Mouse (Mus musculus) limb, embryonic 11.5 days (tissue): Measurements from ENCODE around the gene Rps3a1. TPM values are rescaled to one million over a fixed set of nuclear protein-coding genes. Genes with fewer than 3 reads are reported as not detected.
"Not testable (repeated sequence)": the region's sequence is repeated elsewhere in the genome, so short reads cannot be mapped to it uniquely, and the experiment has no call there.

ENCODE experiments used
- ATAC-seq: fragments of 200-750 bp; cut with Nextera tagmentation; 2 replicates; pipeline ENCODE4 v1.8.0; 2017; ENCODE audit warnings: low read depth; ENCODE audit not compliant: insufficient number of reproducible peaks, low FRiP score, low TSS enrichment
- DNase-seq: peaks from one replicate; pipeline ENCODE4 v3.0.0-alpha.2; 2015; ENCODE audit warnings: low spot score
- H3K27ac ChIP-seq: fragments of 300-500 bp; sonication (generic); replicated peaks from 2 replicates; pipeline ENCODE4 v1.5.1; 2014; ENCODE audit warnings: low read depth, mild to moderate bottlenecking, low read length
- H3K27me3 ChIP-seq: fragments of 300-500 bp; sonication (generic); 2 replicates; pipeline ENCODE4 v1.6.1; 2014; ENCODE audit warnings: mild to moderate bottlenecking, low read length, mixed read lengths; ENCODE audit not compliant: control insufficient read depth, insufficient read depth
- H3K36me3 ChIP-seq: fragments of 300-500 bp; sonication (generic); 2 replicates; pipeline ENCODE4 v1.6.1; 2014; ENCODE audit warnings: mild to moderate bottlenecking, low read length, moderate library complexity, mixed read lengths; ENCODE audit not compliant: control insufficient read depth, insufficient read depth
- H3K4me1 ChIP-seq: fragments of 300-500 bp; sonication (generic); 2 replicates; pipeline ENCODE4 v1.6.1; 2014; ENCODE audit warnings: low read length, mixed read lengths; ENCODE audit not compliant: control insufficient read depth, insufficient read depth
- H3K4me2 ChIP-seq: fragments of 300-500 bp; sonication (generic); 2 replicates; pipeline ENCODE4 v1.6.1; 2014; ENCODE audit warnings: low read depth, mild to moderate bottlenecking, moderate library complexity; ENCODE audit not compliant: severe bottlenecking
- H3K4me3 ChIP-seq: fragments of 300-500 bp; sonication (generic); 2 replicates; pipeline ENCODE4 v1.5.1; 2014; ENCODE audit warnings: low read depth, low read length
- H3K9ac ChIP-seq: fragments of 300-500 bp; sonication (generic); 2 replicates; pipeline ENCODE4 v1.6.1; 2014; ENCODE audit warnings: mild to moderate bottlenecking, low read length
- H3K9me3 ChIP-seq: fragments of 300-500 bp; sonication (generic); 2 replicates; pipeline ENCODE4 v1.6.1; 2016; ENCODE audit warnings: low read length; ENCODE audit not compliant: control insufficient read depth
- WGBS: fragments of 180-500 bp; shearing (Covaris S2); extraction: QIAGEN DNeasy Blood & Tissue Kit; methylation state at CpG from one replicate; pipeline ENCODE4 v1.1.7; 2014; 5-methylcytosine and 5-hydroxymethylcytosine counted together
- polyA plus RNA-seq: library from polyadenylated mRNA; unstranded; fragments of >200 nt; fragmentation: Nextera tagmentation; extraction: Ambion mirVana; gene quantifications from 2 replicates; pipeline ENCODE4 v1.2.1, GENCODE M21; 2014

The Rps3a1 gene
- polyA plus RNA-seq, 1 experiment from 2014 or later = 1,412 TPM

DNA sequence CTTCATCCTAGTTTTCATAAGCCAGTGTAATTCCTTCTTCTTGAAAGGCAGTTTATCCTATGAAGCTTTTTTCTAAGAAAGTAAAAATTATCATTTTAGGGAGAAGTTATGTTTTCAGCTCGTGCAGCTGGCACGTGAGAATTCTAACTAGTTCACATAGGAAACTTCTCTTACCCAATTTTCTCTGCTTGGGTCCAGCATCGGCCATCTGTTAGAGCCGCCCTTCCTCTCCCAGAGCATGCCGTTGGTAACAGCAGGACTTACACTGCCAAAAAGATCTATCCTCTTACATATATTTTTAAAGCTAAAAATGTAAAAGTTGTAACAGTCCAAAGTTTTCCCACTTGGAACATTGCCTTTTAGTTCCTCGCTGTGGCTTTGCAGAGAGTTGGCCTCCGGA is 33.4 kb downstream of the Rps3a1 start:
- no peak for DNase-seq
- H3K9me3 ChIP-seq = no peaks in the 10 kb centered on the region
- no peak overlapping the region for H3K9ac ChIP-seq
- 94% methylated on average over 7 of the region's 7 CpGs for WGBS
- H3K4me1 ChIP-seq = peaks cover 7% of the 10 kb centered on the region; the same call in 1 of the 2 replicates
- no peak overlapping the region for H3K4me3 ChIP-seq
- H3K27ac ChIP-seq = no peak overlapping the region
- no peak overlapping the region for H3K4me2 ChIP-seq
- H3K36me3 ChIP-seq = no peaks in the 10 kb centered on the region
- no peaks in the 10 kb centered on the region for H3K27me3 ChIP-seq
- no peak for ATAC-seq

DNA sequence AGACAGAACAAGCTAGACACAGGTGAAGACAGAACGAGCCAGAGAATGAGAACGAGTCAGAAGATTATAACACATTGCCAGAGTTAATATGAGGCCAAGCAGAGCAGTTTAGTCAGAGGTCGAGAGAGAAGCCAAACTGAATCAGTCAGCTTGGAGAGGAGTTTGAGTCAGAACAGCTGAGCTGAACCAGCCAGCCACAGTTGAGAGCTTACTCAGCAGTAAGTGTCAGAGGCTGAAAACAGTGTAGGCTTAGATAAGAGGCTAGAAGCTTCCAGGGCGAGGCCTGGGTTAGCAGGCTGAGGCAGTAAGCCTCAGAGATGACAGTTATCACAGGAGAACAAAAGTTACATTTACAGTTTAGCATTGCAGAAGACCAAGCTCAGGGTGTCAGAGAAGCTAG is 33.9 kb downstream of the Rps3a1 start:
- H3K9ac ChIP-seq = no peak overlapping the region
- no peak overlapping the region for H3K4me3 ChIP-seq
- no peaks in the 10 kb centered on the region for H3K9me3 ChIP-seq
- DNase-seq = no peak
- 87% methylated on average over 4 of the region's 4 CpGs for WGBS
- no peak overlapping the region for H3K27ac ChIP-seq
- H3K4me1 ChIP-seq = peaks cover 7% of the 10 kb centered on the region; the same call in 1 of the 2 replicates
- no peak overlapping the region for H3K4me2 ChIP-seq
- ATAC-seq = no peak
- no peaks in the 10 kb centered on the region for H3K27me3 ChIP-seq
- no peaks in the 10 kb centered on the region for H3K36me3 ChIP-seq

DNA sequence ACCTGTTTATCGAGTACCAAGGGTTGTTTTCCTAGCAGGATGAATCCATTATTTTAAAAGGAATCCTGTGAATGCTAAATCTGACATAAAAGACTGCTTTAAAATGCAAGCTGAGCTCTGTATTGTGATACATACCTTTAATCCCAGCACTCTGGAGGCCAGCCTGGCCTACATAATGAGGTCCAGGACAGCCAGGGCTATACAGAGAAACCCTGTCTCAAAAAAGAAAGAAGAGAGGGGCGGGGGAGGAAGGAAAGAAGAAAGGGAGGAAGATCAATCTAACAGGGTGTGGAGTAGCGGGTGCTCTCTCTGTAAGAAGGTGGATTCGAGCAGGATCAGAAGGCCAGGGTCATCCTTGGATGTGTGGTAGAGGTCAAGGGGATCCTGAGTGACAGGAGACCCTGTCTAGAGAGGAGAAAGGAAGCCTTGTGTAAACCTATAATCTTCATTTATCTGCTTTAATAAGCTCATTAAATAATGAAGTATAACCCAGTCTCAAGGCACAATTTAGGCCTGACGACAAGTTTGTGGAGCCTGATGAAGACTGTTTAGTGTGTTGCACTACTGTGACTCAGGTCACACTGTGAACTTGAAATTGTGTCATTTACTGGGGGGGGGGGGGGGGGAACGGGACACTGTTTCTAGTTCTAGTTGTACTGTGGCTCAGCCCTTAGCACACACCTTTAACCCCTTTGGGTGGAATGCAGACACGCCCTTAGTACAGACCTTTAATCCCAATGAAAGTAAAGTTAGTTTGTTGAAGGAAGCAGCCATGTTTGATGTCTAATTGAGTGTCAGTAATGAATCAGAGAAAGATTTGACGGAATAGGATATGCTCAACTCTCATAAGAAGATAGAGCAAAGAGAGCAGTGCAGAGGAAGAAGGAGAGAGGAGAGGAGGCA is 34.6 kb downstream of the Rps3a1 start:
- no peak overlapping the region for H3K27ac ChIP-seq
- H3K4me1 ChIP-seq = peaks cover 7% of the 10 kb centered on the region; the same call in 1 of the 2 replicates
- H3K4me2 ChIP-seq = no peak overlapping the region
- WGBS = 77% methylated on average over 8 of the region's 8 CpGs
- H3K4me3 ChIP-seq = no peak overlapping the region
- DNase-seq (no peak), ATAC-seq (no peak)
- no peaks in the 10 kb centered on the region for H3K36me3 ChIP-seq
- H3K9me3 ChIP-seq = no peaks in the 10 kb centered on the region
- no peak overlapping the region for H3K9ac ChIP-seq
- H3K27me3 ChIP-seq = no peaks in the 10 kb centered on the region

DNA sequence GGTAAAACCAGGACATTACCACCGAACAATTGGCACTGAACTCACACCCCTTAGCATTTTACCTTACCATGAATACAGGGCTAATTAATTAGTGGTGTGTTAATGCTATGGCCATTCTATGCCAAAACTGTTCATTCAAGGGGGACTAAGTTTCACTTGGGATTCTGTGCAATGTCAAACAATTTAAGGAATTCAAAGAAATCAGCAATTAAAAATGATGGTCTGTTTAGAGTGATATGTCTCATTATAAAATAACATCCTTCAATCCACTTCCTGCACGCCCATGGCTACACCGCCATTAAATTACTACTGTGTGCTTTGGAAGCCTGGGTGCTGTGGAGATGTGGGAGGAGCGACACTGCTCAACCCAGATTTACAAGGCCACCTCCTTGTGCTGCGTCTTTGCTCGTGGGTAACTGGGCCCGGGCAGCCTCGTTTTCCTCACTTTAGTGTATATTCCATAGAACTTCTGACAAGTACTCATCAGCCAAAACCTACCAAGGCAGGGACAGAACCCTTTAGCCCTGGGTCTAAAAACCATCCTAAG is 36.3 kb downstream of the Rps3a1 start:
- H3K4me1 ChIP-seq = peaks cover 9% of the 10 kb centered on the region; the same call in 1 of the 2 replicates
- H3K36me3 ChIP-seq = no peaks in the 10 kb centered on the region
- no peaks in the 10 kb centered on the region for H3K27me3 ChIP-seq
- H3K4me3 ChIP-seq = no peak overlapping the region
- no peaks in the 10 kb centered on the region for H3K9me3 ChIP-seq
- no peak overlapping the region for H3K9ac ChIP-seq
- 70% methylated on average over 8 of the region's 8 CpGs for WGBS
- DNase-seq (no peak), ATAC-seq (no peak)
- no peak overlapping the region for H3K4me2 ChIP-seq
- no peak overlapping the region for H3K27ac ChIP-seq

DNA sequence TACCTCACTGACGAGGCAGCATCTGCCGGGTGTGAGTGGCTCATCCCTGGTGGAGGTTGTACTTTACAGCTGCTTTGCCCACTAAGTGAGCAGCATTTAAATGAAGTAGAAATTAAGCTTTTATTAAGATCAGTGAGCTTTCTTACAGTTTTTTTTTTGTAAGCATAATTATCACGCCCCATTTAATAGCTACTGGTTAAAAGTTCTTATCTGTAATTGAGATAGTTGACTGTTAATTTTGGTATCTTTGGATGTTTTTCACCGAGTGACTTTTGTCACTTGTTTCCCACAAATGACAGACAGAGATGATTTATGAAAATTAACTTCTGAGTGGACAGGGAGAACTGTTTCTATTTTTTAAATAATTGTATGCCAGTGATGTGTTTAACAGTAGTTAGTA is 37.6 kb downstream of the Rps3a1 start:
- no peak overlapping the region for H3K4me2 ChIP-seq
- H3K27me3 ChIP-seq = no peaks in the 10 kb centered on the region
- H3K36me3 ChIP-seq = no peaks in the 10 kb centered on the region
- 92% methylated on average over 4 of the region's 4 CpGs for WGBS
- no peak overlapping the region for H3K4me3 ChIP-seq
- DNase-seq (no peak), ATAC-seq (no peak)
- no peak overlapping the region for H3K9ac ChIP-seq
- H3K4me1 ChIP-seq = peaks cover 5% of the 10 kb centered on the region; the same call in 1 of the 2 replicates
- no peaks in the 10 kb centered on the region for H3K9me3 ChIP-seq
- no peak overlapping the region for H3K27ac ChIP-seq

DNA sequence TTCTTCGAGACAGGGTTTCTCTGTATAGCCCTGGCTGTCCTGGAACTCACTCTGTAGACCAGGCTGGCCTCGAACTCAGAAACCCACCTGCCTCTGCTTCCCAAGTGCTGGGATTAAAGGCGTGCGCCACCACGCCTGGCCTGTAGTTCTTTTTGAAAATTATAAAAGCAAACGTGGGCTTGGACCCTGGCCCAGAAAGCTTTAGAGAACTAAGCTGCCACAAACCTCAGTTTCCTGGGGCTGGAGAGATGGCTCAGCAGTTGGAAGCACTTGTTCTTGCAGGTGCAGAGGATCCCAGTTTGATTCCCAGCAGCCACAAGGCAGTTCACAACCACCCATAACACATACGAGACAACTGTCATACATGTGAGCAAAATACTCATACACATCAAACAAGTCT is 38.1 kb downstream of the Rps3a1 start:
- not testable (repeated sequence) for H3K9me3 ChIP-seq, H3K27ac ChIP-seq, H3K27me3 ChIP-seq, H3K4me1 ChIP-seq, ATAC-seq, H3K36me3 ChIP-seq, DNase-seq, H3K9ac ChIP-seq, H3K4me2 ChIP-seq, H3K4me3 ChIP-seq
- whole genome bisulfite sequencing = 94% methylated on average over 7 of the region's 7 CpGs

DNA sequence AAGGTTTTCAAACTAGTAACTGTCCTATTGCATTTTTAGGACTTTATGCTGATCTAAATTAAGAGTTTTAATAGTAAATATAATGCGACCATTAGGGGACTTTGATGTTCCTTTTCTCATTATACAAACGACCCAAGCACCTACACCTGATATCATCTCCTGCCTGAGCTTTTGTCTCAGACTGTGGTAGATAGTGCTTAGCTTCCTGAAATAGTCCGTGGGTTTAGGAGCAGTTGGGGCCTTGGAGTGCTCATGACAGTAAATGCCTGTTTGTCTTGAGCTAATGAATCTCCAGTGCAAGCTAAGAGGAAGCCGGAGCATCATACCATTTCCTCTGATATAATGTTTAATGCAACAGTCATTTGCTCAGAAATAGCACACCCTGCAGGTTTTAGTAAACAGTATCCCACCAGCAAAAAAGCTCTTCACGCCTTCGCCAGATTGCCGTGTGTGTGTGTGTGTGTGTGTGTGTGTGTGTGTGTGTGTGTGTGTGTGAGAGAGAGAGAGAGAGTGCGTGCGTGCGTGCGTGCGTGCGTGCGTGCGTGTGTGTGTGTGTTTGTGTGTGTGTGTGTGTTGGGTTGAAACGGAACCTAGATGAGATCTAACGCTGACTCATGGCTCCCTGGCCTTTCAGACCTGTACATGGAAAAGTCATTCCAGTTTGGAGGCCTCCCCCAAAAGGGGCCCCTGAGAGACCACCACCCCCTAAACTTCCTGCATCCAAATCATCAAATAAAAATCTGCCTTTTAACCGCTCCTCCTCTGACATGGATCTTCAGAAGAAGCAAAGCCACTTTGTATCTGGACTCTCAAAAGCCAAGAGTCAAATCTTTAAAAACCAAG is 38.8 kb downstream of the Rps3a1 start:
- Histone ChIP-seq H3K27ac (no peak overlapping the region), H3K4me3 (no peak overlapping the region), H3K36me3 (0 out of 2 replicates have a peak, but pooled peaks cover 4% of the 10 kb centered on the region), H3K4me2 (no peak overlapping the region), H3K4me1 (peaks cover 3% of the 10 kb centered on the region; the same call in 1 of the 2 replicates), H3K27me3 (no peaks in the 10 kb centered on the region), H3K9me3 (no peaks in the 10 kb centered on the region), H3K9ac (no peak overlapping the region)
- no peak for DNase-seq
- no peak for ATAC-seq
- WGBS = 81% methylated on average over 18 of the region's 18 CpGs

DNA sequence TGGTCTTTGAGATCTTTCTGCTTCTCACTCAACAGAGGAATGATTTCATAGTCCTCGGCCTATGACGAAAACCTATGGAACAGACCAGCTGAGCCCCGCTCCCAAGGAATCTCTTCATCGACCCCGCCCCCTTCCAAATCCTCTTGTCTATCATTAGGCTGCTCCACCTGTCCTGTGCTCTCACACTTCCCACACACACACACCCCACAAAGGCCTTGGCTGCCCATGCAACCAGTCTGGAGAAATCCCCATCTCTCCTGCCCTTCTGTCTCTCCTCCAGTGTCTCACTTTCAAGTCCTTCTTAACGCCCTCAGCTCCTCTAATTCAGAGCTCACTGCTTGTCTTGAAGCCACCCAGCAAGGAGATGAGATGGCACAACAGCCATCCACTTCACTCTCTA is 40.5 kb downstream of the Rps3a1 start:
- Histone ChIP-seq H3K9me3 (no peaks in the 10 kb centered on the region), H3K9ac (no peak overlapping the region), H3K27ac (no peak overlapping the region), H3K4me1 (peaks cover 3% of the 10 kb centered on the region; the same call in 1 of the 2 replicates), H3K4me2 (no peak overlapping the region), H3K27me3 (no peaks in the 10 kb centered on the region), H3K4me3 (no peak overlapping the region), H3K36me3 (0 out of 2 replicates have a peak, but pooled peaks cover 4% of the 10 kb centered on the region)
- DNase-seq = no peak
- WGBS = 92% methylated on average over 6 of the region's 6 CpGs
- no peak for ATAC-seq
